Mouse (Mus musculus) neutrophil, adult 5-6 weeks (primary cell): ENCODE measurements at regions not wholly inside any gene's neighbourhood (a gene's known extent, or its start where the extent isn't known, plus 50 kb on each side); places are given as distances from the start of the nearest gene placed in this dataset.

Experiments used
- ATAC-seq: fragments of 151-379, 151-347 bp; 2 replicates; pipeline ENCODE4 v1.8.0; 2017; ENCODE audit warnings: mild to moderate bottlenecking, moderate TSS enrichment; ENCODE audit not compliant: insufficient number of reproducible peaks, poor library complexity, low FRiP score, severe bottlenecking; ENCODE audit errors: extremely low read depth

- ATAC-seq: no peak
Observed at GRCm38 (mm10) chr10:84002744-84003143, 280.1 kb downstream of the 1500009L16Rik start.

GRCm38 (mm10) chr10:84003601-84004149 is 281.0 kb downstream of the 1500009L16Rik start:
- no peak for ATAC-seq

GRCm38 (mm10) chr10:84008923-84009322 is 286.3 kb downstream of the 1500009L16Rik start:
- ATAC-seq: no peak

- 0 out of 2 replicates have a peak, but pooled peaks have one; percentile 47 for ATAC-seq
Observed at GRCm38 (mm10) chr10:84019381-84019780, 296.7 kb downstream of the 1500009L16Rik start.

- ATAC-seq: no peak
Observed at GRCm38 (mm10) chr10:84020023-84020620, 297.5 kb downstream of the 1500009L16Rik start.

- no peak for ATAC-seq
Observed at GRCm38 (mm10) chr10:84021167-84022120, 298.8 kb downstream of the 1500009L16Rik start.

GRCm38 (mm10) chr10:84024294-84024693 is 301.6 kb downstream of the 1500009L16Rik start:
- no peak for ATAC-seq

- ATAC-seq: no peak
Observed at GRCm38 (mm10) chr10:84024901-84025300, 302.2 kb downstream of the 1500009L16Rik start.

- ATAC-seq: no peak
Observed at GRCm38 (mm10) chr10:84026798-84027197, 304.1 kb downstream of the 1500009L16Rik start.

GRCm38 (mm10) chr10:84036131-84036877 is 313.6 kb downstream of the 1500009L16Rik start:
- ATAC-seq: no peak

- ATAC-seq: no peak
Observed at GRCm38 (mm10) chr10:84048706-84049105, 326.0 kb downstream of the 1500009L16Rik start.

- ATAC-seq: no peak
Observed at GRCm38 (mm10) chr10:84052696-84053095, 330.0 kb downstream of the 1500009L16Rik start.

- ATAC-seq: no peak
Observed at GRCm38 (mm10) chr10:84054551-84055336, 332.1 kb downstream of the 1500009L16Rik start.

- ATAC-seq: no peak
Observed at GRCm38 (mm10) chr10:84055402-84056167, 332.9 kb downstream of the 1500009L16Rik start.

- ATAC-seq: no peak
Observed at GRCm38 (mm10) chr10:84056323-84057169, 333.9 kb downstream of the 1500009L16Rik start.

GRCm38 (mm10) chr10:84058301-84058700 is 335.6 kb downstream of the 1500009L16Rik start:
- no peak for ATAC-seq
